Mouse (Mus musculus): ENCODE measurements around the gene Olfr328. TPM values are rescaled to one million over a fixed set of nuclear protein-coding genes. Genes with fewer than 3 reads are reported as not detected.

The Olfr328 gene
- polyA plus RNA-seq (2011; ENCODE audit: insufficient read depth, insufficient read length, low read depth, missing spikeins), result not detected in 2 replicates

- H3K36me3 ChIP-seq (ENCODE audit: control insufficient read depth, insufficient read depth, low read length, poor library complexity, severe bottlenecking), result no peaks in the 10 kb centered on the region
- H3K4me1 ChIP-seq (ENCODE audit: control insufficient read depth, insufficient read depth, low read length), result no peaks in the 10 kb centered on the region
- H3K9ac ChIP-seq (ENCODE audit: low read depth, poor library complexity, severe bottlenecking), result no peak within 1 kb of the TSS
- TF ChIP-seq EP300 (IDR thresholded peaks at IDR 0.05; ENCODE audit: insufficient read depth, low read depth, low read length) (no peak), POLR2A (IDR thresholded peaks at IDR 0.05; ENCODE audit: insufficient read depth, low read length) (no peak), CTCF (IDR thresholded peaks at IDR 0.05; ENCODE audit: low read depth, low read length) (no peak)
- no peak within 1 kb of the TSS for H3K4me3 ChIP-seq (ENCODE audit: low read depth, low read length)
- no peaks in the 10 kb centered on the region for H3K9me3 ChIP-seq (replicated peaks; ENCODE audit: control insufficient read depth, insufficient read depth, low read length, poor library complexity, severe bottlenecking)
- no peaks in the 10 kb centered on the region for H3K27me3 ChIP-seq (ENCODE audit: control insufficient read depth, insufficient read depth, low read length, poor library complexity, severe bottlenecking)
- no peak within 1 kb of the TSS for H3K27ac ChIP-seq (ENCODE audit: insufficient read depth, low read length)
These were observed at the start of gene Olfr328 for GRCm38 (mm10) chr11:58555536-58555935. Gene Olfr328, minus strand, starts transcription at chr11:58555636.

DNA sequence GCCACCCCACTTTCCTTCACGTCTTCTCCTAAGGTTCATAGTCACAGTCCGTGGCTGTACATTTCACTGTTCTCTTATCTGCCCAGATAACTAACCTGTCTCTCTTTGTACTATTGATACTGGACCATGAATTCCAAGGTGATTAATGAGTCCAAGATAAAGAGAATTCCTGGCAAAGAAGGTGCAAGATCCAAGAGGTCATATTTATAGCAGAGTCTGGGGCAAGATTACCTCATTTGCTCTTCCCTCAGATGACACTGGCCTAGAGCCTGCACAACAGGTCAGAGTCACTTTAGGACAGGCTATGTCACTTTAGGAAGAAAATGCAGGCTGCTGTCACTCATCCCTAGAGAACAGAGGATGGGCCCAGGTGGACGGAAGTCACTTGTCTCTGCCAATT lies 49.8 kb upstream of the Olfr328 start:
- no peak for TF ChIP-seq POLR2A (IDR thresholded peaks at IDR 0.05; ENCODE audit: insufficient read depth, low read length)
- TF ChIP-seq EP300 (IDR thresholded peaks at IDR 0.05; ENCODE audit: insufficient read depth, low read depth, low read length), result no peak
- TF ChIP-seq CTCF (IDR thresholded peaks at IDR 0.05; ENCODE audit: low read depth, low read length), result no peak
- H3K27me3 ChIP-seq (ENCODE audit: control insufficient read depth, insufficient read depth, low read length, poor library complexity, severe bottlenecking), result no peaks in the 10 kb centered on the region; the same call in 1 of the 2 replicates
- no peaks in the 10 kb centered on the region for H3K4me1 ChIP-seq (ENCODE audit: control insufficient read depth, insufficient read depth, low read length)
- H3K9ac ChIP-seq (ENCODE audit: low read depth, poor library complexity, severe bottlenecking), result no peak overlapping the region
- no peak overlapping the region for H3K4me3 ChIP-seq (ENCODE audit: low read depth, low read length)
- no peaks in the 10 kb centered on the region for H3K9me3 ChIP-seq (replicated peaks; ENCODE audit: control insufficient read depth, insufficient read depth, low read length, poor library complexity, severe bottlenecking)
- H3K27ac ChIP-seq (ENCODE audit: insufficient read depth, low read length), result no peak overlapping the region
- H3K36me3 ChIP-seq (ENCODE audit: control insufficient read depth, insufficient read depth, low read length, poor library complexity, severe bottlenecking), result no peaks in the 10 kb centered on the region

DNA sequence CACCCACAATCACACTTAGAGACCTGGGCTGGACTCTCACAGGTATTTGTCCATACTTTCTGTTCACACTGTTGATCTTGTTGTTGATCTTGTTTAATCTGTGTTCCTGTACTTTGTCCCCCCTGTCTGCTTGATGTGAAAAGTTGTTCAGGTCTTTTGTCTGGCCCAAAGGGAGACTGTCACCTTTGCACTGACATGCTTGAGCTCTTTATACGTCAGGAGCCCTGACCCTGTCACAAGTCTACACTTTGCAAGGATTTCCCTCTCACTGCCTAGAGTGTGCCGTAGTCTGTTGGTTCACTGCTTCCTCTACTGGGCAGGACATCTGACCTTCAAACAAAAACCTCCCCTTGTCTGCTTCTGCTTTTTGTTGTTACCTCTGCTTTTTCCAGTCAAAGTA lies 49.3 kb upstream of the Olfr328 start:
- TF ChIP-seq POLR2A (IDR thresholded peaks at IDR 0.05; ENCODE audit: insufficient read depth, low read length) (no peak), CTCF (IDR thresholded peaks at IDR 0.05; ENCODE audit: low read depth, low read length) (no peak), EP300 (IDR thresholded peaks at IDR 0.05; ENCODE audit: insufficient read depth, low read depth, low read length) (no peak)
- H3K27ac ChIP-seq (ENCODE audit: insufficient read depth, low read length), result no peak overlapping the region
- no peaks in the 10 kb centered on the region for H3K36me3 ChIP-seq (ENCODE audit: control insufficient read depth, insufficient read depth, low read length, poor library complexity, severe bottlenecking)
- no peaks in the 10 kb centered on the region for H3K9me3 ChIP-seq (replicated peaks; ENCODE audit: control insufficient read depth, insufficient read depth, low read length, poor library complexity, severe bottlenecking)
- H3K4me1 ChIP-seq (ENCODE audit: control insufficient read depth, insufficient read depth, low read length), result no peaks in the 10 kb centered on the region
- no peak overlapping the region for H3K9ac ChIP-seq (ENCODE audit: low read depth, poor library complexity, severe bottlenecking)
- no peaks in the 10 kb centered on the region; the same call in 1 of the 2 replicates for H3K27me3 ChIP-seq (ENCODE audit: control insufficient read depth, insufficient read depth, low read length, poor library complexity, severe bottlenecking)
- no peak overlapping the region for H3K4me3 ChIP-seq (ENCODE audit: low read depth, low read length)

- Histone ChIP-seq H3K4me3 (ENCODE audit: low read depth, low read length) (no peak overlapping the region), H3K36me3 (ENCODE audit: control insufficient read depth, insufficient read depth, low read length, poor library complexity, severe bottlenecking) (no peaks in the 10 kb centered on the region), H3K4me1 (ENCODE audit: control insufficient read depth, insufficient read depth, low read length) (no peaks in the 10 kb centered on the region), H3K9me3 (replicated peaks; ENCODE audit: control insufficient read depth, insufficient read depth, low read length, poor library complexity, severe bottlenecking) (no peaks in the 10 kb centered on the region), H3K27me3 (ENCODE audit: control insufficient read depth, insufficient read depth, low read length, poor library complexity, severe bottlenecking) (no peaks in the 10 kb centered on the region; the same call in 1 of the 2 replicates), H3K27ac (ENCODE audit: insufficient read depth, low read length) (no peak overlapping the region), H3K9ac (ENCODE audit: low read depth, poor library complexity, severe bottlenecking) (no peak overlapping the region)
- TF ChIP-seq CTCF (IDR thresholded peaks at IDR 0.05; ENCODE audit: low read depth, low read length), result no peak
- TF ChIP-seq POLR2A (IDR thresholded peaks at IDR 0.05; ENCODE audit: insufficient read depth, low read length), result no peak
- no peak for TF ChIP-seq EP300 (IDR thresholded peaks at IDR 0.05; ENCODE audit: insufficient read depth, low read depth, low read length)
These were observed 47.5 kb upstream of the Olfr328 start for GRCm38 (mm10) chr11:58602800-58603560.

DNA sequence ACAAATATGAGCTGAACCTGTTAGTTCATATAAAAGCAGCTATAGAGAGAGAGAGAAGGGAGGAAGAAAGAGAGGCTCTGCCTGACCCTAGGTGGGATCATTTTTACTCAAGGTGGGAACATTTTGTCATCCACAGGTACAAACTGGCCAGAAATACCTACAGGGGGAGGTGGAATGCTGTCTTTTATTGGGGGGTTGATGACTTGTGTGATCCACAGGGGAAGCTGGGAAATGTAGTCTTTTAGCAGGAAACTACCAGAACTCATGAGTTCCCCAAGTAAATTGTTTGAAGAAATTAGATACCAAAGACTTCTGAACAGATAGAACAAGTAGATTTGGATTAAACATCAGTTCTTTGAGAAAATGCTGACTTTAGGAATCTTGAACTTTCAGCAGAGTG lies 46.6 kb upstream of the Olfr328 start:
- TF ChIP-seq POLR2A (IDR thresholded peaks at IDR 0.05; ENCODE audit: insufficient read depth, low read length), result no peak
- Histone ChIP-seq H3K4me1 (ENCODE audit: control insufficient read depth, insufficient read depth, low read length) (no peaks in the 10 kb centered on the region), H3K27ac (ENCODE audit: insufficient read depth, low read length) (no peak overlapping the region), H3K27me3 (ENCODE audit: control insufficient read depth, insufficient read depth, low read length, poor library complexity, severe bottlenecking) (no peaks in the 10 kb centered on the region; the same call in 1 of the 2 replicates), H3K36me3 (ENCODE audit: control insufficient read depth, insufficient read depth, low read length, poor library complexity, severe bottlenecking) (no peaks in the 10 kb centered on the region), H3K4me3 (ENCODE audit: low read depth, low read length) (no peak overlapping the region), H3K9me3 (replicated peaks; ENCODE audit: control insufficient read depth, insufficient read depth, low read length, poor library complexity, severe bottlenecking) (no peaks in the 10 kb centered on the region), H3K9ac (ENCODE audit: low read depth, poor library complexity, severe bottlenecking) (no peak overlapping the region)

DNA sequence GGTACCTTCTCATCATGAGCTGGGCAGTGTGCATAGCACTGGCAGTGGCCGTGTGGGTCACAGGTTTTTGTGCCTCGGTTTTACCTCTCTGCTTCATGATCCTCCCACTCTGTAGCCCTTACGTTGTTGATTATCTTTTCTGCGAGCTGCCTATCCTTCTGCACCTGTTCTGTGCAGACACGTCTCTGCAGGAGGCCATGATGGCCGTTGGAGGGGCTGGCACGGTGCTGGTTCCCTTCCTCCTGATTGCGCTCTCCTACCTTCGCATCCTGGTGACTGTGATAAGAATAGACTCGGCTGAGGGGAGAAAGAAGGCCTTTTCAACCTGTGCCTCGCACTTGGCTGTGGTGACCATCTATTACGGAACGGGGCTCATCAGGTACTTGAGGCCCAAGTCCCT lies 42.4 kb upstream of the Olfr328 start:
- Histone ChIP-seq H3K4me3 (ENCODE audit: low read depth, low read length) (no peak overlapping the region), H3K27ac (ENCODE audit: insufficient read depth, low read length) (no peak overlapping the region), H3K9ac (ENCODE audit: low read depth, poor library complexity, severe bottlenecking) (no peak overlapping the region), H3K27me3 (ENCODE audit: control insufficient read depth, insufficient read depth, low read length, poor library complexity, severe bottlenecking) (no peaks in the 10 kb centered on the region; the same call in 1 of the 2 replicates), H3K9me3 (replicated peaks; ENCODE audit: control insufficient read depth, insufficient read depth, low read length, poor library complexity, severe bottlenecking) (no peaks in the 10 kb centered on the region), H3K36me3 (ENCODE audit: control insufficient read depth, insufficient read depth, low read length, poor library complexity, severe bottlenecking) (no peaks in the 10 kb centered on the region), H3K4me1 (ENCODE audit: control insufficient read depth, insufficient read depth, low read length) (no peaks in the 10 kb centered on the region)
- TF ChIP-seq EP300 (IDR thresholded peaks at IDR 0.05; ENCODE audit: insufficient read depth, low read depth, low read length) (no peak), CTCF (IDR thresholded peaks at IDR 0.05; ENCODE audit: low read depth, low read length) (no peak), POLR2A (IDR thresholded peaks at IDR 0.05; ENCODE audit: insufficient read depth, low read length) (no peak)
